Mouse (Mus musculus) T-helper 2 cell (primary cell): ENCODE measurements at regions not wholly inside any gene's neighbourhood (a gene's known extent, or its start where the extent isn't known, plus 50 kb on each side); places are given as distances from the start of the nearest gene placed in this dataset.

Experiments used
- in situ Hi-C: fragments of 300-600 bp; cut with MboI, MseI; formaldehyde crosslinking; loops from one replicate; pipeline ENCODE4 v1.15.1; 2025; ENCODE audit warnings: high pct_unique_total_duplicates

GRCm38 (mm10) chr2:117693537-117693936, 350.7 kb upstream of the Rasgrp1 start:
- in situ Hi-C loops: no loop called here

DNA sequence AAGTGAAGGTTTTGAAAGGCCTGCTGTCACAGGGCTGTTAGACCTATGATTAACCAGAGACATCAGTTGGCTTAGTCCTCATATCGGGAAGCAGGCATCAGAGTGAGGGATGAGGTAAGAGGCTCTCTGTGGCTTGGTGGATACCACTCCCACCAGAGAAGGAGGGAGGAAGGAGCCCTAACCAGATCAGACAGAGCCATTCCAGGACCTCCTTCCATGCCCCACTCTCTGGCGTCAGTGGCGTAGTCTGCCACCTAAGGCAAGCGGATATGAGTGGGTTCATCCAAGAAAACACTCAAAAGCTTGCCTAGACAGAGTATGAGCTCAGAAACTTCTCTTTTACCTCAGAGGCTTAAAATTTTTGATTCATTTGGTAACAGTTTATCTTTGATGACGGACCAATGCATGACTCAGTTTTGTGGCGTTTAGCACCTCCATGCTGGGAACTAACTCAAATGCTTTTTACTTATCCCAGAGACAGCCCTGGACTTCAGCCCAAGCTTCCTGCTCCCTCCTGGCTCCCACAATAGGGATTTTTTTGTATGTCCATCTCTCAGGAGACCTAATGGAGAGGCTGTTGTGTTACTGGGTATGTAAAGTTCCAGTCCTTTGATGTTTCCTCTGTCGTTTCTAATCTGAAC, 367.5 kb upstream of the Rasgrp1 start:
- in situ Hi-C loops: no loop called here

DNA sequence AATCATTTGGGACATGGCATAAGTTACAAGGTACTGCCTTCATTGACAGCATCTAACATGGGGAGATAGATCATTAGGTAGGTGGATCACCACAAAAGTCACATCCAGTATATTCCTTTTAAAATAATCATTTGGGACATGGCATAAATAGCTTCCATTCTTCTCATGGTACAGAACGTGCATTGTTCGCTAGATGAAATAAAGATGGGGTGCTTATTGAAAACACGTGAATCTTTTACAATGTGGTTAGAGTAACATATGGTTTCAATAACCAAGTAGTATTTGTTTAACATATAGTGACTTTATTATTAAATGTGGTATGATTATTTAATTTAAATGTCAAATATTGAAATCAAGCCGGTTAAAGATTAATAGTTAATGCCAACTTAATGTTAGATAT, 381.3 kb upstream of the Rasgrp1 start:
- in situ Hi-C loops: no loop called here

DNA sequence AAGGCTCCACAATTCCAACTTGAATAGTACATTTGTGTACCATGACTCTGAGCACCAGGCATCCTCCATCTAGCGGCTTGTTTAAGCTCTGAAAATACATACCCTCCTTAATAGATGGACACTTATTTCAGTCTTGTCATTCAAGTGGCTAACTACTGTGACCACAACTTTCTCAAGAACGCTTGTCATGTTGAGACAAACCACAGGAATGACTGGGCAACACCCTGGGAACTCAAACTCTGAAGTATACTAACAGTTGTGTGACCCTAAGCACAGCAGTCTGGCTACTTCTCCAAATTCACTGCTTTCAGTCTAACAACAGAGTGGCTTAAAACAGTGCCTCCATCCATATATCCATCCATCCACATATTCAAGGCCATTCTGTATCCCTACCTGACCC, 380.4 kb upstream of the Thbs1 start:
- in situ Hi-C loops: no loop called here

- in situ Hi-C loops: no loop called here
These were observed 369.3 kb upstream of the Thbs1 start for GRCm38 (mm10) chr2:117742413-117742812.

DNA sequence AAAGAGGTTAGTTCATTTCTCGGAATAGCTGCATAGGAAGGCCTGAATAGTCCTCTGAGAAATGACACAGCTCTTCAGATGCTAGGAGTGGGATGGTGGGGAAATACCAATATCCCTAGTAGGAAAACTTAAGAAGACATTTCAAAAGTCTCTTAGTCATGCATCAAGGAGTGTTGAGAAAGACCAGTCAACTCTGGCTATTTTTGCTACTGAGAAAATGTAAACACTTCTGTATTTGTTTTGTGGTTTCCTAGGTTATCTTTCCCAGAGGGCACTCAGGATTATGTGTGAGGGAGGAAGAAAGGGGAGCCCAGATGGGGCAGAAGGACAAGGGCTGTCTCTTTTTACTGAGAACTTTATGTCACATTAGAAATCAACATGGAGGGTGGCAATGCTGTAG, 367.8 kb upstream of the Thbs1 start:
- in situ Hi-C loops: no loop called here

- in situ Hi-C loops: no loop called here
These were observed 365.9 kb upstream of the Thbs1 start for GRCm38 (mm10) chr2:117745767-117746166.

- in situ Hi-C loops: no loop called here
These were observed 364.5 kb upstream of the Thbs1 start for GRCm38 (mm10) chr2:117747136-117747535.

GRCm38 (mm10) chr2:117748892-117749291, 362.8 kb upstream of the Thbs1 start:
- in situ Hi-C loops: no loop called here

GRCm38 (mm10) chr2:117759491-117760013, 352.1 kb upstream of the Thbs1 start:
- in situ Hi-C loops: no loop called here

DNA sequence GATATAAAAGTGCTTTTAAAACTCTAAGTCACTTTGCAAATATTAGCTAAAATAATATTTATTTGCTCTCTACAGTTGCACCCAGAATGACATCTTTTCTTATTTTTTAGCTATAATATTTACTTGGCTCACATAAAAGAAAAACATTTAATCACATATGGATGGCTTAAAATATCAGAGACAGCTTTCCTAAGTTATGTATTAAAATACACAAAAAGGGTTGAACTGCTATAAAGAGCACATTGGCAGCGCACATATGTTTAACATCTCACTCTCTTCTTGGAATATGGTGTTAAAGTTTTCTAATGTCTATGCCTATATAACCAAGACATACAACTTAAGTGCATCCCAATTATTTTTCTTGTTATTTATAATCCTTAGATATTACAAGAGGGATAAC, 348.0 kb upstream of the Thbs1 start:
- in situ Hi-C loops: no loop called here

DNA sequence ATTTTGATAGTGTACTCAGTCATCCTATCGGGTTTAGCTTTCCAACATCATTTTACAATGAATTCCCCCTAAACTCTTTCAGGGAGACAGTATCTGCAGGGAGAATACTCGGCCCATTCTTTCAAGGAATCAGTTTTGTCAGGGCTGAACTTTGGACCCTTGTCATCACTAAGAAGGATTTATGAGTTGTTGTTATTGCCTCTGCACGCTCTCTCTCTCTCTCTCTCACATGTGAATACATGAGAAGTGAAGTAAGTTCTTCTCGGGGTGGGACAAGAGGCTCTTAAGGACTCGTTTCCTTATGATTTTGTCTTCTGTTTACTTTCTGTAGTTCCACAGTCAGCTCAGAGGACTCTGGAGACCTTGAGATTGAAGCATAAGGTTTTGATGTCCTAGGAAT, 346.1 kb upstream of the Thbs1 start:
- in situ Hi-C loops: no loop called here

DNA sequence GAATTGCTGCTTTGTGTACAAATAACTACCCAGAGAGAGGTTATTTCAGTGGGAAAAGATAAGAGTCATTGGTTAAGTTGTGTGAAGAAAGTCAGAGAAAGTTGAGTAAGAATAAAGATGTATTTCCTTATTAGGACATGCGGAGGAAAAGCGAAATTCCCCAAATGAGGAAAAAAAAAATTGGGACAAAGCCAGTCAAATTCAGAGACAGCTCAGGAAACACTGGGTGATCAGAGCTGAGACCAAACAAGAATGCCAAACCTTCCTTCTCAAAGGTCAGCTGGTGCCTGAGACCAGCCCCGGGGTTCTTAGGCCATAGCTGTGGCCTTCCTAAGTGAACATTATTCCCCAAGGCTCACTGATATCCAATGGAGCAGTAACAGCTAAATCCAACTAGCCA, 345.2 kb upstream of the Thbs1 start:
- in situ Hi-C loops: no loop called here

DNA sequence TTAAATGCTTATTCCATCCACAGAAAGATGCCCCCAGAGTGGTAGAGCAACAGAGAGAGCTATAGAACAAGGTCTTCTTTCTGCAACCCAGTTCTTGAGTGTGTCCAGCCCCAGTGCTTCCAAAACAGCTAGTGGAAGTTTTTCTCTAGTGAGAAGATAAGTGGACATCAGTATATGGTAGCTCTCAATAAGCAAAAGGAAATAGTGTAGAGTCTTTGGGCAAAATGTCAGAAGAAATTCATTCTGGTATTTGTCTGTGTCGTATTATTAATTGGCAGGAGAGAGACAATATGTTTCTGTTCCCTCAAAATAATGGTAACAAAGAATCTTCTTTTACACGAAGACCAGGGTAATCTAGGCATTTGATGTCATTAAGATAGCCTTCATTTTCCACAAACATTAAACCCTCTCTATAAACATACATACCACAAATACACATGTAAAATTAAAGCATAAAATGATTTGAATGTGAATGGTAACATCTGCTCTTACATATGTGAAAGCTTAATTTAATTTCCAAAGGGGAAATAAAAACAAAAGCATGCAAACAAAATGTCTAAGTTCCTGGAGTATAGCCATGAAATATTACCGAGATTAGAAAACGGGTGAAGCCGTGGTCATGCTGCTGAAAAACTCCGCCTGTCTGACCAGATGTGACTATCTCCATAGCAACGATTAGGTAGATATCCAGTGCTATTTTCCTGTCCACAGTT, 342.1 kb upstream of the Thbs1 start:
- in situ Hi-C loops: no loop called here

- in situ Hi-C loops: no loop called here
These were observed 341.6 kb upstream of the Thbs1 start for GRCm38 (mm10) chr2:117770115-117770485.

GRCm38 (mm10) chr2:117780287-117780686, 331.4 kb upstream of the Thbs1 start:
- in situ Hi-C loops: no loop called here

DNA sequence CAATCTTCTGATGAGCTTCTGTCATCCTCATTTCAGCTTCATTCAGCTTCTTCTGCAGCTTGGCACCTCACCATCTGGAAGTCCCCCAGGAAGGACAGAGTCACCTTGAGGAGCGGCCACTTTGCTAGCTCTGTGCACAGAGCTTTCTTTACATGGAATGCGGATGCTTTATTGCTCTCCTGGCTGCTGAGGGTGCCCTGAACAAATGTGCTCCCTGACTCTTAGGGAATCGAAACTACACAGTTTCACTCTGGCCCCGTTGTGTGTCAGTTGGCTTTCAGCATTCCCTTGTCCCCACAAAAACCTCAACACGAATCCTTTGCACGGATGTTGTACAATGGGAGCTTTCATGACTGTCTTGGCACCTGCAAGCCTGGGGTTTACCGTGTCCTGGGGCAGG, 330.9 kb upstream of the Thbs1 start:
- in situ Hi-C loops: no loop called here

DNA sequence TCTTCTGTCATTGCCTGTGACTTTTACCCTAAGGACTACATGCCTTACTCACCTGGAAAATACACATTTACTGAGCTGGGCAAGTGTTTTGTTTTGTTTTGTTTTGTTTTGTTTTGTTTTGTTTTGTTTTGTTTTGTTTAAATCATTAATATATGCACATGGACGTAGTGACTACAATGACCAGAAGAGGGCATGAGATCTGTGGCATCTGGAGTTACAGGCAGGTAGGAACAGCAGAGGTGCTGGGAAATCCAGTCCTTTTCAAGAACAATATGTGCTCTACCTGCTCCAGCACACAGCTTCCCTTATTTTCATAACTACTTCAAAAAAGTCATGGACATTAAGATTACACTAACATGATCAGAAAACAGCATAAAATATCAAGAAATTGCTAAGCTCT, 324.4 kb upstream of the Thbs1 start:
- in situ Hi-C loops: no loop called here

GRCm38 (mm10) chr2:117794285-117794684, 317.4 kb upstream of the Thbs1 start:
- in situ Hi-C loops: no loop called here

DNA sequence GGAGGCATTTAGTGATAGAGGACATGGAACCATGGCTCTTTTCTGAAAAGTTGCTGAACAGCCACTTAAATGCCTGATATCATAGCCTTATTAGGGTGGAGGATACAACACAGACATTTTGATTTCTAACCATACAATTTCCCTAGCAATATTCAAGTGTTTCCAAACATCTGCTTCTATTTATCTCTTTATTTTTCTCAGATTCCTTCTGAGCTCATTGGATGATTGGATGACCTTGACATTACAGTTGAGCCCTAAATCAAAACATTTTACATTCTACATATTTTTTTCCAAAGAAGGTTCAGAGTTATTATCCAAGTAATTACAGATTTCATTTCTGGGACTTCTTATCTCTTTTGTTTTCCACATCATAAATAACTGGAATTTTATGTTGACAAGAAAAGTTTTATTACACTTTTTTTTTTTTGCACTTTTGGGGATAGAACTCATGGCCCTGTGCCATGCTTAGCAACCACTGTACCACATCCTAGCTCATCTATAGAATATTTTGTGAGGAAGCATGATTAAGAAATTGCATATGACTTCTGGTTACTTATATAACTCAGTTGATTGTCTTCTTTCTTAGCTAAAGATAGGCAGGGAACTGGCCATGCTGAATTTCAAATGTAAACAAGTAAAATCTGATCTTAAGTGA, 309.6 kb upstream of the Thbs1 start:
- in situ Hi-C loops: loop anchor here (10.0 kb wide), 1 partner anchor 243 kb away; no protein-coding TSS in a partner anchor

- in situ Hi-C loops: loop anchor here (10.0 kb wide), 1 partner anchor 242 kb away; no protein-coding TSS in a partner anchor
These were observed 309.0 kb upstream of the Thbs1 start for GRCm38 (mm10) chr2:117802686-117803085.

- in situ Hi-C loops: loop anchor here (10.0 kb wide), 1 partner anchor 240 kb away; no protein-coding TSS in a partner anchor
These were observed 307.0 kb upstream of the Thbs1 start for GRCm38 (mm10) chr2:117804686-117805085.

- in situ Hi-C loops: loop anchor here (10.0 kb wide), 1 partner anchor 238 kb away; no protein-coding TSS in a partner anchor
These were observed 304.6 kb upstream of the Thbs1 start for GRCm38 (mm10) chr2:117807121-117807520.
